Mouse (Mus musculus): ENCODE measurements at regions not wholly inside any gene's neighbourhood (a gene's known extent, or its start where the extent isn't known, plus 50 kb on each side); places are given as distances from the start of the nearest gene placed in this dataset.
A peak's percentile ranks its signal among the peaks of the same experiment; 100 is the strongest.
"Not testable (repeated sequence)": the region's sequence is repeated elsewhere in the genome, so short reads cannot be mapped to it uniquely, and the experiment has no call there.

DNA sequence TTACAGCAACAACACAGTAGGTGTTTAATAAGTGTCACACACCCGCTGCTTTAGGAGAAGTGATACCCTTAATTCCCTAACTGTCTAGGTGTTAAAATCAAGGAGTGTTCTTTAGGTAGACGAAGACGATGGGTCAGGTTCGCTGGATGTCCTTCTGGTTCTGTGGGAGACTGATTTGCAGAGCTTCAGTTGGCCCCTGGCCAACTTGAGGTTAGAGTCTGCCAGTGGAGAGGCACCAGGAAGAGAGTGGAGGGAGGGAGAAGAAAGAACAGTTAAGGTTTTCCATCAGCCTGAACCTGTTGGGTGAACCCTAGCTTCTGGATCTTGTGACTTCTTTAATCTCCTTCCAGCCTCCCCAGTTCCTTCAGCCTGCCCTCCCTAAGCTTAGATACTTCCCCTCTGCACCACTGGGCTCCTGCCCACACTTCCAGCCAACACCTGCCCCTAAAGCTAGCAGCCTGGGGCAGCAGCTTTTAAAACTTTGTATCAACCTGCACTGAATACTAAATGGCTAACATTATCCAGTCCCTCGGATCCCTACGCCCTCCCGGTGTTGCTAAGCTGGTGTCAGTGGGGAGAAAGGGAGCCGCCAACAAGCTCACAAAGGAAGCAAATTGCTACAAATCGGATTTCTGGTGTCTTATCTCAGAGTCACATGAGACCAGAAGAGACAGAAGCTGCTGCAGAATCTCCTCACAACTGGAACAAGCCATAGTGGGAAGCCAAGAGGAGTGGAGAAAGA is 62.1 kb upstream of the Adgrl1 start:
- no peak for ATAC-seq (ENCODE audit: low TSS enrichment)

DNA sequence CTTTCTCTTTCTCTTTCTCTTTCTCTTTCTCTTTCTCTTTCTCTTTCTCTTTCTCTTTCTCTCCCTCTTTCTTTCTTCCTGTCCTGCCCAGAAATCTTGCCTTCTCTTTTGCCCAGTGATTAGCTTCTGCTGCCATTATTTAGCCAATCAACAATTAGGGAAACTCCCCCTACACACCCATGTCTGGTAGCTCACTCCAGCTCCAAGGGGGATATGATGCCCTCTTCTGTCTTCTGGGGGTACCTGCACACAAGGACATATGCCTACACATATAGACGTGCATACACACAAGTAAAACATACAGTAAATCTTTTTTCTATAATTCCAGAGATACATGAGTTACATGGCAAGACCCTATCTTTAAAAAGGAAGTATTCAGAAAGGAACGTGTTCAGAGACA is 70.1 kb upstream of the Adgrl1 start:
- no peak for ATAC-seq (ENCODE audit: low TSS enrichment)

DNA sequence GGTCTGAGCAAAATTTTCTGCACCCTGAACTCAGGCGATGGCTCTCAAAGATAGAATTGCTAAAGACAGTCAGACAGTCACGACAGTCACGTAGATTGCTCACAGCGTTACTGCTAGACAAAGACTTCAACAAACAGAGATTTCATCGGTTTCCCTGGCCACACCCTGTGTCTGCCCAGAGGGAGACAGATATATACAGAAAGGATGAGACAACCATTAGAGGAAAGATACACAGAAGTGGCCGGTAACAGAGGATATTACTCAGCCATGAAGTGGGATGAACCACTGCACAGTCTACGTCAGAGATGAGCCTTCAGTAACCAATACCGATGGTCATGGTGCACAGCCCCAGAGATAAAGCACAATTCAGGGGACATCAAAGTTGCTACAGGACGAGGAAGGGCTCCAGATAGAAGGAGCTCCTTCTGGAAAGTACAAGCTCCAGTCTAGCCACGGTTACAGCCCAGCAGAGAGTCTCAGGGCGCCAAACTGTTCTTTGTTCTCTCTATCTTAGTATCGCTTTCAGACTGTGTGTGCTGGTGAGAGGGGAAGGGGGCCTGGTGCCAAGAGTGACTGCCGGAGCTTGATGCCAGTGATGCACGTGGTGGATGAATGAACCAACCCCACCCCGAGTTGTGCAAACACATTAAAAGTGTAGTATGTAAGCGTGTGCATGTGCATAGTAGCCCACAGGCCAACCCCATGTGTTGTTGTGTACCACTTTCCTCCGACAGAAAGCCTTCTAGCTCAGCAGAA is 74.8 kb upstream of the Adgrl1 start:
- ATAC-seq (ENCODE audit: low TSS enrichment): no peak

DNA sequence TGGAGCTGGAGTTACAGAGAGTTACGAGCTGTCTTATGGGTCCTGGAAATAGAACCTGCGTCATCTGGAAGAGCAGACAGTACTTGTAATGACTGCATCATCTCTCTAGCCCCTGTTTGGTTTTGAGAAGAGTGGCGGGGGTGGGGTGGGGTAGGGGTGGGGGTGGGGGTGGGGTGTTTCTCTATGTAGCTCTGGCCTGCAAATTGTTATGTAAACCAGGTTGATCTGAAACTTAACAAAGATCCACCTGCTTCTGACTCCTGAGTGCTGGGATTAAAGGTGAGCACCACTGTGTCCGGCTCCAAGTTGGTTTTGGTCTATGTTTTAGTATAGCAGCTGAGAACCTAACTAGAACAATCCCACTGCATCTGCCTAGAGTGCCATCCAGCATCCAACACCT is 78.0 kb upstream of the Adgre5 start:
- no peak for ATAC-seq (ENCODE audit: low TSS enrichment)

DNA sequence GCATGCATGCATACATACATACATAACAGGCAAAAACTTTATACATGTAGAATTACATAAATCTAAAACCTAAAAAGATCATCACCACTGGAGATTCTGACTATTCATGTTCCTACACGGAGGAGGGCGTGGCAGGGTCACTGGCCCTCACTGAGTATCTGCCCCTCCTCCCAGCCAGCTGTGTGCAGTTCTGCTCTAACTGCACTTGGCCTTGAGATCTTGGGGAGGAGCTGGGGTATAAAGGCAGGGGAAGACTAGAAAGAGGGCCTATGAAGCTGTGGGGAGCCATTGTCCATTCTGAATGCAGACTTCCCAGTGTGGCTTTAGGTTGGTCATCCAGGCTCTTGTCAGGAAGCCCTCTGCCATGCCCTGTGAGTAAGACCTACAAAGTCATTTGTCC is 69.5 kb upstream of the Adgre5 start:
- no peak for ATAC-seq (ENCODE audit: low TSS enrichment)

DNA sequence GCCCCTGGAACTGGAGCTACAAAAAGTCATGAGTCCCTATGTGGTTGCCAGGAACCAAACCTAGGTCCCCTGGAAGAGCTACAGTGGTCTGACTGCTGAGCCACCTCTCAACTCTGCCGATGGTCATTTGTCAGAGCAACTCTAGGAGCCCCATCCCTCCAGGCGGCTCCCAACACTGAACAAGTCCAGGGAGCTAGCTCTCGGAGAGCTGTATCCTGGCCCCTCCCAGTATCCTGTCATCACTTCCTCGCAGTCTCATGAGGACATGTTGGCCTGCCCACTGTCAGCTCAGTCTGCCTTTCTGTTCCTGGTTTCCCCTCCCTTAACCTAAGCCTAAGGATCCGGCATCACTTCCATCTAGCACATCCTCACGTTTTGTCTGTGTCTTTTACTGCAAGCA is 64.5 kb upstream of the Adgre5 start:
- ATAC-seq (ENCODE audit: low TSS enrichment): no peak

DNA sequence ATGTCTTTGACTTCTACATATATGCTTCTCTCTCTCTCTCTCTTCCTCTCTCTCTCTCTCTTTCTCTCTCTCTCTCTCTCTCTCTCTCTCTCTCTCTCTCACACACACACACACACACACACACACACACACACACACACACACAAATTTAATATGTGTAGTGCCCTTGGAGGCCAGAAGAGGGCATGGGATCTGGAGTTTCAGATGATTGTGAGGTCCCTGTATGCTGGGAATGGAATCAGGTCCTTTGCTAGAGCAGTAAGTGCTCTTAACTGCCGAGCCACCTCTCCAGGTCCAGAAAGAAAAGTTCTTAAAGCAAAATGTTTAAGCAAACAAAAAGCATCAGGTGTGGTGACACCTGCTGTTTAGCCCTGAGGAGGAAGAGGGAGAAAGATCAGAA is 62.2 kb upstream of the Adgre5 start:
- ATAC-seq (ENCODE audit: low TSS enrichment): not testable (repeated sequence)

DNA sequence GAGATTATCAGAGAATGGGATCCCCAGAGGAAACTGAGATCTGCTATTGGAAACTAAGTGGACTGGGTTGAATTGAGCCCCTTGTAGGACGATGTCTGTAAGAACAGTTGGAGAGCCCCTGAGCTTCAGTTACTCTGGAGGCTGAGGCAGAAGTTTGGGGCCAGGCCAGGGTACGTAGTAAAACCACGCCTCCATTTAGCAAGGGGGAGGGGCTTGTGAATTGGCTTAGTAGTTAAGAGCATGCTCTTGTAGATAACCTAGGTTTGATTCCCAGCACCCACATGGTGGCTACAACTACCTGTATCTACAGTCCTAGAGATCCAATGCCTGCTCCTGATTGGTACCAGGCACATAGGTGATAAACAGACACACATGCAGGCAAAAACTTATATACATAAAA is 61.4 kb upstream of the Adgre5 start:
- no peak for ATAC-seq (ENCODE audit: low TSS enrichment)

DNA sequence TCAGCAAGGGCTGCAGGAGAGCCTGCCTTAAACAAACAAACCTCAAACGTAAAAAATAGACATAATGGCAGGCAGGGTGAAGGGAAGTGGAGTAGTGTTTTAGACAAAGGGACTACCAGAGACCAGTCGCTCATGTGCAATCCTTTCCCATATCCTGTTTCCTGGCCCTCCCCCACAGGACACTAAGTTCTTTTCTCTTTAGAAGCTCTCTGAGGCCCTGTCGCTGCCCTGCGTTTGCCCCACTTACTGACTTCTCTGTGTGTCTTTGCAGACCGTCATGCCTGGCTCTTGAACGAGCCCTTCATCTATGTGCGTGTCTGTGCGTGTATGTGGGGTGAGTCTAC is 58.5 kb upstream of the Adgre5 start:
- ATAC-seq (ENCODE audit: low TSS enrichment): no peak

DNA sequence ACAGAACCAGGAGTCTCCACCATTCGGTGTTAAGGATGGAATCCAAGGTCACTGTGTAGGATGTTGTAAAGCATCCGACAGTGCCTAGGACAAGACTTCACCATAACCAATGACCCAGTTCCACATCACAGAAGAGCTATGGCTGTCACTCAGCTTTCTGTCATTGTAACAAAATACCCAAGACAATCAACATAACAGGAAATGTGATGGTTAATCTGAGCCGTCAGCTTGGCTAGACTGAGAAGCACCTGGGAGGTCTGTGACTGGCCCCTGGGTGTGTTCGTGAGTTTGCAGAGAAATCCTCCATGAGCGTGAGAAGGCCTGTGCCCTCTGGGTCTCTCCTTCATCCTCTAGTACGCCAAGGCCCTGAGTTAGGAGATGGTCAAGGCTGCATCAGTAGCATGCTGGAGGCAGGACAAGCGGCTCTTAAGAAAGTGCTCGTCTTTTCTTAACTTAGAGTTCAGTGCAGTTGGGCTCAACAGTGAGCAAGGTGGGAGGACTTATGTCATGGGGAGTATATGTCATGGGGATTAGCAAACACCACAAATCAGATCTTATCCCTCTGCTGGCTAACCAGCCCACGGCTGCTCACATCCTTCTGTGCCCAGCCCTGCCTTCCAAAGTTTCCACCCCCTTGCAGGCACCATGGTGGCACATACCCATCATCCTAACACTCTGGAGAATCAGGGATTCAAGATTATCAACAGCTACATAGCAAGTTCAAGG is 57.9 kb upstream of the Adgre5 start:
- ATAC-seq (ENCODE audit: low TSS enrichment): no peak

DNA sequence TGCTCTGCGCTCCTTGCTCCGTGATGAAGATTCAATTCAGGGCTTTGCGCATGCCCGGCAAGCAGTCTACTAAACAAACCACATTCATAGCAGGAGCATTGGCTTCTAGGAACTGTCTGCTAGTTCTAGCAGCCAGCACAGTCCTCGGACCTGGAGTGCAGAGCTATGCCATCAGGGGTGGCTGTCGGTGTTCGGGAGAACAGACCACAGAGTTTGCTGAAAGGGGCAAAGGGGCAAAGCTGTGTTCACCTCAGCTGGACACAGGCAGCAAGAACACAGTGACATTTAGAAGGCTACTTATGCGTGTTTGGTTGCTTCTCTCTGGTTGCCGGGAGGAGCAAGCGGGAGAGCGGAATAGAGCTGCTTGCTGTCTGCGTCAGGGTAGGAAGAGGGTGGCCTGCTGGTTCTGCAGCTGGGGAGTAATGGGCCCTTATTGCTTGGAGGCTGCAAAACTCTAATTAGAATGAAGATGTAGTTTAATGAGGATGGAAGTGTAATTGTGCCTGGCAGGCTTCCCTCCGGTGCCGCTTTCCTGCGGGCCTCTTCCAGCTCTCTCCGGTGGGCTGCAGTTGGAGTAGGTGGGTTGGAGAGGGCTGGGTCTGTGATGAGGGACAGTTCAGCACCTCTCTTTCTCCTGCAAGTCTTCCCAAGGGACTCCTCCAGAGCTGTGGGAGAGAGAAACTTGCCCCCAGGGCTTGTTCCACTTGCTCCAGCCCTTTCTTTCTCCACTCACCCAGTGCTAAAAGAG is 52.5 kb upstream of the Adgre5 start:
- peak; percentile 84; the same call in 1 of the 2 replicates for ATAC-seq (ENCODE audit: low TSS enrichment)
